Mouse (Mus musculus): ENCODE data around the gene Nfe2.
A peak's percentile ranks its signal among the peaks of the same experiment; 100 is the strongest.

Gene Nfe2

DNA sequence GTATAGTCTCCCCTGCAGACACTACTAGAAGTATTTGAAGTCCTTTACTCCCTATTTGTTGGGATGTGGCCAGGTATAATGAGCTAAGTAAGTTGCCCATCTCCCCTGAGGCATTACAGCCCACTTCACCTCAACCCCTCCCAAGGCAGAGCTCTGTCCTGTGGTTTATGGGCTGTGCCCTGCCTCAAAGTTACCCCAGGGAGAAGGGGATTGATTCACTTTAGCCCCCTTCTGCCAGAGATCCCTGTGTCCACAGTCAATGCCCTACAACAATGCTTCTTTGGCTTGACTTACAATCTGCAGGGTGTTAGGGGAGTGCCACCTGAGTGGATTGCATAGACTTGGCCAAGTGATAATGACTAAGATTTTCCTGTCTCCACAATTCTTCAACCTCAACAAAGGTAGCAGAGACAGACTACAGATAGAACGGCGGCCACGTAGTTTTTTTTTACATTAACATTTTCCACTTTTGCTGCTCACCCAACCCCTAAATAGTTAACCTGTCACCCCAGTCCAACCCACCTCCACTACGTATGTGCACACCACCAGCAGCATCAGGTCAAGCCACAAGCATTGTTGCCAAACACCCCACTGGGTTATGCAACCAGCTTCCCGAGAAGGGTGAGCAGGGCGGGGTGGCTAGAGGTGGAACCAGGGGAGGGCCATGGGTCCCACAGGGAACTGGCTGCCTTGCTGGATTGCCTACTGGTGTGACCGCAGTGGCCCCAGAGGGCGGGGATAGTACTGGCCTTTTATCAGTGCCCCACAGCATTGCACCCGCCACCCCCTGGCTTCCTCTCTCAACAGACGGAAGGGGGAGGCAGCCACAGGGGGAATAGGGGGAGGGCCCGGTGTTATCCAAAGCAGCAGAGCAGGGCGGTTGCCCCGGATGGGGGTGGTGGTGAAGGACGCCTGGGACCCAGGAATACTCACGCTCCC lies at the start of gene Nfe2:
TSS of gene Nfe2 (minus strand) at position 614 of the 939 bp plus-strand sequence.
- peak; percentile 37 for DNase-seq (ENCODE audit: low read depth, low spot score)

DNA sequence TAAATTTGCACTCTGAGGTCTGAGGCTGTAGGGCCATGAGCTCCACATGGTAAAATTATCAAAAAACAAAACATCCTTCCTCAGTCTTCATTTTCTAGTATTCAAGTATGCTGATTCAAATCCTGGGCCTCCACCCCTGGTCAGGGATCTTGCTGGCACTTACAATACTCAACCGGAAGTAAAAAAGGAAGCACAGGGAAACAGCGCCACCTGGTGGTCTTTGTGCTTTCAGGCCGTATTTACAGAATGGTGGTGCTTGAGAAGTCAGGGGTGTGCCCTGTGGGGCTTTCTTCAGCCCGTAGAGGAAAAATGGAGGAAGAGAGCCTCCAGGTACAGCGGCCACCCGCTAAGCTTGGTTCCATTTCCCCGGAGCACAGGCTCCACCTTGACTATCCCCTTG lies 48.9 kb upstream of the Nfe2 start:
- DNase-seq (ENCODE audit: low read depth, low spot score): peak; percentile 97

DNA sequence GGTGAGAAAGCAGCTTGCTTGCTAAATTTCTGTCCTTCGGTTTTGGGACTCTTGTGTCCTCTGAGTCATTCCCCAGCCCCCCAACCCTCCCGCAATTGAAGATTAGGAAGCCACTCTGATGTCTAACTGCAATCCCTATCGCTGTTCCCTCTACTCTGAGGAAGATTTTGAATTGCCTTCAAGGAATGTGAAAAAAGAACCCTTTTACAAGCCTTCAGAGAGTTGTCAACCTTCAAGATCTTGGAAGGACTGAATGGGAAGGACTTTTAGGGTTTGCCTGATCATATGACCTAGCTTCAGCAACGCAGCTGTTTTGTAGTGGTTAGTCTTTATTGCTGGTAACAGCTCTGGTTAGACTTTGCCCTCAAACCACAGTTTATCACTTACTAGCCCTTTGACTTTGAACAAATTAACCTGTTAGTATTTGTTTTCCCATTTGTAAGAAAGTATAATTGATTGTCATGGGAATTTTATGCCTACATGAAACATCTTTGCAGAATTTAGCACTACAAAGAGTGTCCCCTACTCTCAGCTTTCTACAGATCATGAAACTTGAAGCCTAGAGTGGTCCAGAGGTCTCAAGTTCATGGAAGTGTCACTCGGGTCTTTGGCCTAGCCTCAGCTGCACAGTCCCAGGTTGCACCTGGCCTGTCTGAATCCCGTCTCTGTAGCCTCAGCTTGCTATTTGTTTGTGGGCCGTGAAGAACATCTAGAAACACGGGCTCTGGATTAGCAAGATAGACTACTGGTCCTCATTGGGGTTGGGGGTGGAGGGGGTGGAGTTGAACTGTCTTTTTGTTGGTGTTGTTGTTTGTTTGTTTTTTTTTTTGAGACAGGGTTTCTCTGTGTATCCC lies 47.8 kb upstream of the Nfe2 start:
- peak; percentile 45 for DNase-seq (ENCODE audit: low read depth, low spot score)

DNA sequence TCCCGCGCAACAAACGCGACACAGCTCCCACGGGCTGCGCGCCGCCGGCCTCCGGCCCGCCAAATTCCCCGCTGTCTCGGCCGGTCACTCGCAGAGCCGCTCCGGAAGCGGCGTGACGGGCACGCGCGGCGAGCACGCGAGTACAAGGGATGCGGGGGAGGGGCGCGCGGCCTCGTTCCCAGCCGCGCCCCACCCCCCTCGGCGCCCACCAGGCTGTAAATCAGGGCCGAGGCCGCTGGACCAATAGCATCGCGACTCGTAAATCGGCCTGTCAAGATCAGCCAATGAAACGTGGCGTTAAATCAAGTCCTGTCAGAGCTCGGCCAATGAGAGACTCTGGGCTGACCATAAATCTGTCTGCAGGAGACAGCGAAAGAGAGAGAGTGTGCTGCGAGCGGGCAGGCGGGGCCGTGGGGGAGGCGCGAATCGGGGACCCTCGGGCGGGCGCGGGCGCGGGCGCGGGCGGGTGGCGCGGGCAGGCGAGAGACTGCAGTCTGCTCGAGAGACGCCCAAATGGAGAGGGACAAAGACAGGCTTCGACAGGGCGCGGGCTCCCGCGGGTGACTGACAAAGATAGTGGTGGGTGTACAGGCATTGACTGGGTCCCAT lies 47.0 kb upstream of the Nfe2 start:
- peak; percentile 99 for DNase-seq (ENCODE audit: low read depth, low spot score)

DNA sequence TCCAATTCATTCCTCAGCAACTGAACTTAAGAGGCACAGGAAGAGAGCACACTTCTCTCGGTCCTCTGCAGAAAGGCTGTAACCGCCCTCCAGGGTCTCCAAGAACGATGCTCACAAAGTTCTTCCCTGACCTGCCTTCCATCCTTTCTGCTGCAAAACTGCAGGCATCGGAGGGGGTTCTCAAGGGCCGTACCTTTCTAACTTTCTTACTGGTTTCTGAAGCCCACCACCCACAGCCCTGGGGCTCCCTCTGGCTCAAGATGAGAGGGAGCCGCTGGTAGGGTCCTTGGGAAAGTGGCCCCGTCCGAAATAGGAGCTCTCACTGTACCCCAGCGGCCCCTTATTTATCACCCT lies 46.4 kb upstream of the Nfe2 start:
- DNase-seq (ENCODE audit: low read depth, low spot score): no peak

DNA sequence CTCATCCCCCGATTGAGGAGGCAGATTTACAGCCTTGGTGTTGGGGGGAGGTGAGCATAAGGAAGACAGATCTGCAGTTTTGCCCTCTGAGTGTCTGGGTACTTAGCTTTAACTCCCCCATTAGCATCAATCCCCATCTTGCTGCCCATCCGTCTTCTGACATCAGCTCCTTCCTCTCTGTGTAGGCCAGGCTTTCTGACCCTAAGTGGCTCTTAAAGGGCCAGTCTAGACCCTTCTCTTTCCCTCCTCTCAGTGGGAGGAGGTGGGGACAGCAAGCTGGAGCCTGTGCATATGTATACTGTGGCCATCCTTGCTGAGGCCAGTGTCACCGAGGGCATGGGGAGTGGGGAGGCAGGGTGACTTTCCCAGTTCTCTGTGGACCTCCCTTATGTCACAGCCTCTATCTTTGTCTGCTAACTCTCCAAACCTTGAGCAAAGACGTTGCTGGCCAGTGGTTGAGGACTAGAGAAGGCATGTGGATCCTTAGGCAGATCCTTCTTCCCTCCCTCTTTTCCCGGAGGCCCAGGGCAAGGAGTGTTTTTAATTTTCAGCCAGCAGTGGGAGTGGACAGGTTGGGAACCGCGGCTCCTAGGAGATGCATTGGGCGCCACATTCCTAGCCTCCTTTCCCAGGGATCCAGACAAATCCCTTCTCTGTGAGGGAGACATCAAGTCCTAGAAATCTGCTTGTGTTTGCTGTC lies 45.9 kb upstream of the Nfe2 start:
- peak; percentile 81 for DNase-seq (ENCODE audit: low read depth, low spot score)

DNA sequence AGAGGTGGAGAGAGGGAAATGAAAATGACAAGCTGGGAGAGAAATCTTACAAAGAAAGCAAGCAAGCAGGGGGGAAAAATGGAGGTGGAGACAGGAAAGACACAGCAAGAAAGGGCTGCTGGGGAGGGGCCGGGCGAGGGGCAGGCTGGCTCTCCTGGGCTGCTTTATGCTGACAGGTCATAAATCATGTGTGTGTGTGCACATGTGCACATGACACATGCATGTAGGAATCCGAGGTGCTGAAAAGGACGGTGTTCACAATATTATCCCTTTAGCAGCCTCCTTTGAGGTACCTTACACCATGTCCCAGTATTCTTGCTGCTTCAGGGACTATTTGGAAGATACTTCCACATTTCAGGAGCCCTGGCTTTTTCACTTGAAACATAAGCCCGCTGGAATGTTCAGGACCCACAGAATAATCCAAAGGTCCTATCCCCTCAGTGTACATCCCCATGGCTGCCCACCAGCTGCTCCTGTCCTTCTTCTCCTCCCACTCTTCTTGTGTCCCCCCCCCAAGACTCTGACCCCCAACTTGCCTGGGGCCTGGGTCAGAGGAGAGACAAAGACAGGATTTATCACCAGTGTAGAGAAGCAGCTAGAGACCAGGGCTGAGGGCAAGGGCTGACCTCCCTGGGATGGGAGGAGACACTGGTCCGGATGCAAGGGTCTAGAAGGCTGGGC lies 44.3 kb upstream of the Nfe2 start:
- peak; percentile 86 for DNase-seq (ENCODE audit: low read depth, low spot score)

DNA sequence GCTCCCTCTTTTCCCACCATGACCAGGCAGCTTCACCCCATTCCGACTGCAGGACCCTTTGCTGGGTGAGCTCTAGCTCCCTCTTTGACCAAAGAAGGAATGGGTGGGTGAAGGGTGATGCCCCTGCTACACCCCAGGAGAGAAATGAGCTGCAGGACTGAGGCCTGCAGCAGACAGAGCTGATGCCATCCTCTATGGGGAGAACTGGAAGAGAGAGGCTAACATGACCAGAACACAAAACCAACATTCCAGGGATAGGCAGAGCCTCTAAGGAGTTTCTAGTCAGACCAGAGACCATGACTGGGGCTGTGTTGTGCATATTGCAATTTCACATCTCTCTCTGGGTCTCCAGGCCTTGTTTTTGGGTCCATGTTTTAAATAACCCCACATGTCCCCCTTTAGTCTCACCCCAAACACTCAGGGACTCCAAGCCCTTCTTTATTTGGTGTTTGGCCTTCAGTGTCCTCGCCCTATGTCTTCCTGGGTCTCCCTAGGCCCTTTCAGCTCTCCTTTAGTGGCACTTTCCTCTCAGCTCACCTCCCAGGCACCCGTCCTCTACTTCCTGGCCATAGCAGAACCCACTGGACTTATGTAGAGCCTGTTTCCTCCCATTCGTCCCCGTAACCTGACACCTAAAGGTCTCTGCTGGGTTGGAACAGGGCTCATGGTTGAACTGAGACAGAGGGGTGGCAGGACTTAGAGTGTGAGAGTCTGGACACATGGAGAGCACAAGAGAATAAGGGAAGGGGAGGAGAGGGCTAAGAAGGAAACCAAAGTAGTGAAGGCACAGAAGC lies 43.5 kb upstream of the Nfe2 start:
- DNase-seq (ENCODE audit: low read depth, low spot score): no peak

DNA sequence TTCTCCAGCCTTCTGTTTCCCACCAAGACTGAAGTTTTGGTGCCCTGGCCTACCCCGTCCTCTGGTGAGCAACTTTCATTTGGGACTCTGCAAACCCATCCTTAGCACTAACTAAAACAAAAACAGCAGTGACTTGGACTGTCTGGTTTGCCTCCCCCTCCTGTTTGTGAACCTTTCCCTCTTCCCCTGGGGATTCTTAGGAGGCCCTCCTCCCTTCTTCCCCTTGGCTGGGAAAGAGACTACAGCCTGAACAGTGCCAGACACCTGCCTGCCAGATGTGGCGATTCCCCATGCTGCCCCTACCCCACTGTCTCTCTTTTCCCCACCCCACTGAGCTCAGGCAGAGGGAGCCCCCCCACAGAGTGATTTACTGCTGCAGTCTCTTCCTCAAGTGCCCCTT lies 42.8 kb upstream of the Nfe2 start:
- DNase-seq (ENCODE audit: low read depth, low spot score): peak; percentile 91

DNA sequence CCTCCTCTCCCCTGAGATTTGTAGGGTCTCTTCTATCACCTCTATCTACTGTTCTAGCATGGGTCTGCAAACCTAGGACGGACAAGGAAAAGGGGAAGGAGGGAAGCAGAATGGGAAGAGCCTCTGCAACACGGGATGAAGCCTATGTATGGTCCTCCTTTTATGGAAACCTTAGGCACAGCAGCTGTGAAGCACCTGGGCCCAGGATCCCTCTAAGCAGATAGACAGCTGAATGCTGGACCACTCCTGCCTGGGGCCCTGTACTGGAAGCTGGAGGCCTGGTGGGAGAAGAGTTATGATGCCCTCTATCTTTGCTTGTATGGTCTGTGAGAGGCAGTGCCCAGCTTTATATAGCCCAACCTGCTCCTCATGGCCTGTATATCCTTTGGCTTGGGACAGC lies 42.4 kb upstream of the Nfe2 start:
- peak; percentile 70 for DNase-seq (ENCODE audit: low read depth, low spot score)

DNA sequence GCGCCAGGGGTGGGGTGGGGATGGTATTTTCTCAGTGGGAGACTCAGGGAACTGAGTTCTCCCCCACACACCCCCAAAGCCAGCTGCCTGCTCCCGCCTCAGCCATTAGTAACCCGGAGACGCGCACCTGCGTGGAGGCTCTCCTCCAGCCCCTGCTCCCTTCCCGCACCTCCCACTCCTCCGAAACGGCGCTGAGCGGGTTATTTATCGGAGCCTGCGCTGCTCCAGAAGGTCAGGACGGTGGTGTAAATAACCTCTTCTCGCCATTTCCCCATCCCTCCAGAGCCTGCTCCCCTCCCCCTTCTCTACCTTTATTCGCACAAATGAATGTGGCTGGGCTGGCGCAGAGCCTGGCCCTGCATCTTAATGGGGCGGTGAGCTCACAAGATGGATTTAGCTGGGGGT lies 41.9 kb upstream of the Nfe2 start:
- DNase-seq (ENCODE audit: low read depth, low spot score): peak; percentile 89

DNA sequence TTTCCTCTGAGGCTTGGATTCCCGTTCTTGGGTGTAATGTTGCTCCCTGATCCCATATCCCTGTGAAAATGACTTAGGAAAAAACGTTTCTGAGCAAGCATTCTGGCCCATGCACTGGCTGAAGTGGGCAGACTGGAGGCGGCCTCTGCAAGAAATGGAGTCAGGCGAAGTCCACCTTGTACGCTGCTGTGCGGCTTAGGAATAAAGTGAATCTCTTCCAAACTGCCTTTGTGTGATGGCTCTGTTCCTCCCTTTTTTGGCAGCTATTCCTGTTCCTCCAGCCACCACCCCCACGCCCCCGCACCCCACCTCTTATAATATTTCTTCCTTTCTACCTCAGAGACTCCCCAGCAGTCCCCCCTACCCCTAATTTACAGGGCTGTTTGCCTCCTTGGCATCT lies 41.4 kb upstream of the Nfe2 start:
- no peak for DNase-seq (ENCODE audit: low read depth, low spot score)

DNA sequence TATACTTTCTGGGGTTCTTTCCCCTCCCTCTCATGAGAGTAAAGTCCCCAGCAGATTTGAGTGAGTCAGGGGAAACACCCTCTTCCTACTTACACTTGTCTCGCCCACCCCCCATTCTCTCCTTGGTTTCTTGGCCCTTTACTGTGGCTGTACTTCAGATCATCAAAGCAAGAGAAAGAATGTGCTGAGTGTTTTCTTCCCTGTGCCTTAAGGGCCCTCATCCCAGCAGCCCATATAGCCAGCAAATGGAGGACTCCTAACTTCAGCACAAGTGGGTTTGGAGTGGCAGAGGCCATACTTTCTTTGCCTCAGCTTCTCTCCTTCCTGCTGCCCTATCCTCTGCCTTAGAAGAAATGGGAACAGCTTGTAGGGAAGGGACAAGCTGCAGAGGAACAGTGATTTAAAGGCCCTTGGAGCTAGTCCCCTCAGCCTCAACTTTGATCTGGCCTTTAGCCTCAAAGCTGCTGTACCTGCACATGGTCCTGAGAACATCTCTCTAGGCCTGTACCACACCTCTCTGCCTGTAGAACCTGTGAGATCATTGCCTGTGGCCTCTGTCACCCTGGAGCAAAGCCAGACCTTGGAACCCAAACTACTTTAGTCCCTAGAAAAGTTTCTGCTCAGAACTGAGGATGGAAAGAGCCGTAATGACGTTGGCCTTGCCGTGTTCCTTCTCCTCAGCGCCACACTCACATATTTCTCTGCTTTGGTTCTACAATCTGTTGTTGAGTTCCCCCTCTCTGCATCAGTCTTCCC lies 40.8 kb upstream of the Nfe2 start:
- no peak for DNase-seq (ENCODE audit: low read depth, low spot score)

DNA sequence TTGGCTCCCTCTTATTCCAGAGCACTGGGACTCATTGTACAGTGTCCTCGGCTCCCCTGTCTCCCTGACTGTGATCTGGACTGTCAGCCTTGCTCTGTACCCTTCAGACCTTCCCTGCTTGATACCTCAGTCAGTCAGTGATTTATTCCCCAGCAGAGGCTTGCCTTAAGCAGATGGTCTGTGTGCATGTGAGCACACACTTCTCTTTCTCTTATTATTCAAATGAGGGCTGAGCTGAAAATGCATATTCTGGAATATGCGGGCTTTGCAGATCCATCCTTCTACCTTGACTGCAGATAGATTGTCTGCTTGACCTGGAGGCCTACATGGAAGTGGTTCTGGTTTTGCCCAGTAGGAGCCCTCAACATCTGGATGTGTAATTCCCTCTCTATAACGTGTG lies 39.8 kb upstream of the Nfe2 start:
- DNase-seq (ENCODE audit: low read depth, low spot score): no peak

DNA sequence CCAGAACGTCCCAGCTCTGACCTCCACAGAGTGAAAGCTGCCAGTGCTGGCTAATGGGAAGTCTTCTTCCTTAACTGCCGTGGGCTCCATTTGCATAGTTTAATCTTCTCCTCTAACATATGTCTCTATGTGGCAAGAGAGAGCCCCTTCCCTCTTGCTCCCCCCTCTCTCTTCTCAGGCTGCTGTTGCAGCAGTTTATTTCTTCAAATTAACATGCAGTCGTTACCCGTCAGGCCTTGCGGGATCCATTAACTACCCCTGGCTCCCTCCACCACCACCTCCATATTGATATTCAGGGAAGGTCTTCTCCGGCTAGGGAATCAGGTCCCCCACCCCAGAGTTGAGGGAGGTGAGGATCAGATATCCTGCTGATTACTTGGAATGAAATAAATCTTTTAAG lies 39.1 kb upstream of the Nfe2 start:
- no peak for DNase-seq (ENCODE audit: low read depth, low spot score)

DNA sequence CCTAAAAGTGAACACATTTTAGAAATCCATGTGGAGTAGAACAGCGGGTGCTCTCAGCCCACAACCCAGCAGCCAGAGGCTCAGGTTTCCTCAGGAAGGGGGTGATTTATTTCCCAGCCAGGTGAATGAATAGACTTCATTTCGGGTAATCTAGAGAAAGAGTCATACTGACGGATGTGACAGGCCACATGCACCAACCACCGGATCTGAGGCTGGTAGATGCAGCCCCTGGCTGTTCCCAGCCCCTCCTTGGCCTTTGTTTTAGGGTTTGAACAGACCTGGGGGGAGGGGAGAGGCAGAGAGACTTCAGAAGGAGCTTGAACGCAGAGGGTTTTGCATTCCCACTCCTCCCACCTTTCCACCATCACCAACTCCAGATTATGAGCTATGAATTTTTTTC lies 37.6 kb upstream of the Nfe2 start:
- DNase-seq (ENCODE audit: low read depth, low spot score): peak; percentile 75

DNA sequence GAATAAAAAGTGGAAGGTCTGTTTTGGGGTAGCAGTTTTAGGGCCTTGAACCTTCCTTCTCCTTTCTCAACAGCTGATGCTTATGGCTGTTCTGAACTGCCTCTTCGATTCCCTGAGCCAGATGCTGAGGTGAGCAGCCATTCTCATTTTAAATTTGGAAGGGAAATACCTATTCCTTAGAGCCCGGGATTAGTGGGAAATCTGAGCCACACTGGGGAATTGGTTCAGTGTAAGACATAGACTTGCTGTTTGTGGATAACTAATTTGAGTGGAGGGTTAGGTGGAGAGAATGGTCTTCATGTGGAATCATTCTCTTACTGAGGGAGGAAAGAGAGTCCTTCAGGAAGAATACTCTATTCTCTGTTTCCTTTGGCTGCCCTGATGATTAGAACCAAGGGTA lies 36.4 kb upstream of the Nfe2 start:
- DNase-seq (ENCODE audit: low read depth, low spot score): no peak

DNA sequence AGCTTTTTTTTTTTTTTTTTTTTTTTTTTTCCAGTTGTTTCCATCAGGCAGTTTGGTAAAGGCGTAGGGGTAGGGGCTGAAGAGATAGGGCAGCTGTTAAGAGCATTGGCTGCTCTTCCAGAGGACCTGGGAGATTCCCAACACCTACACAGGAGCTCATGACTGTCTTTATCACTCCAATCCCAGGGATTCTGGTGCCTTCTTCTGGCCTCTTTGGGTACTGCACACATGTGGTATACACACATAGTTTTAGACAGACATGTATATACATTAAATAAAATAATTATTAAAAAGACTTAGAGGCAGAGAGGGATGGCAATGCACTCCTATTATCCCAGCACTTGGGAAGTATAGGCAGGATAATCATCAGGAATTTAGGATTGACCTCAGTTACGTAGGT lies 35.2 kb upstream of the Nfe2 start:
- DNase-seq (ENCODE audit: low read depth, low spot score): no peak

DNA sequence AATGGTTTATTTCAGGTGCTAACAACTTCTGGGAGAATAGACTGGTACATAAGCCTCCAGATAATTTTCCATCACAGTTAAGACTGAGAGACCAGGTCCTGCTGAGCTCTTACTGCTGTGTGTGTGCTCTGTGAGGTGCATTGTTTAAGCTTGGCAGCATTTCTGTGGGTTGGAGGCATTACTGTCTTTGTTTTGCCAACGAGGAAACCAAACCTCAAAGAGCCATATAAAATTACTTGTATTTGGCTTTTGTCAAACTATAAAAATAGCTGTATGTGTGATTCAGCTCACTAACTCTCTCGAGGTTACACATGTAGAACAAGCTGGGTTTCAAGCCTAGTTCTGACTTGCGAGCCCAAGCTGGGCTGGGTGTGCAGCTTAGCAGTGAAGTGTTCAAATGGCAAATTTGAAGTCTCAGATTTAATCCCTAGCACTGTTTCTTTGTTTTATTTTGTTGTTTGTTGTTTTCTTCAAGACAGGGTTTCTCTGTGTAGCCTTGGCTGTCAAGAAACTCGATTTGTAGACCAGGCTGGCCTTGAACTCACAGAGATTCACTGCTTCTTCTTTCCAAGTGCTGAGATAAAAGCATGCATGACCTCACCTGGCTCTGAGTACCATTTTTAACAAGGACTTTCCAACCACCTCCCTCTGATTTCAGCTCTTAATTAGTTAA lies 34.6 kb upstream of the Nfe2 start:
- DNase-seq (ENCODE audit: low read depth, low spot score): no peak
